In genomic region chr1:63478946-63479345, GRCm38 (mm10) we compare ENCODE assay signal across 16 mouse cellular contexts. TPM values are rescaled to one million over a fixed set of nuclear protein-coding genes. Genes with fewer than 3 reads are reported as not detected.
A peak's percentile ranks its signal among the peaks of the same experiment; 100 is the strongest.
DNase-seq lines count a peak whose midpoint lies in the region; ATAC-seq lines count a peak whose summit lies in the region.
"Had no signal": no experiment of that assay in that cellular context is flagged by ENCODE, and none has a peak within 500 bp of the region (broad histone marks: within the 10 kb centered on the region; RNA-seq: fewer than 3 reads in every experiment).

No protein-coding gene starts in this region.

- intact Hi-C loops in left cerebral cortex, postnatal 10 days (cut with DNase I), result no loop called here
- intact Hi-C loops in left cerebral cortex, postnatal 36 days (cut with DNase I), result no loop called here

- DNase-seq in frontal cortex, postnatal 14 days (ENCODE audit: low spot score in 2 of 2), result no peak
- DNase-seq in left cerebral cortex, adult 11 months (ENCODE audit: low spot score), result peak; percentile 22
- DNase-seq in left cerebral cortex, postnatal 10 days (ENCODE audit: extremely low spot score in 1 of 2, low spot score in 2 of 2), result no peak
- DNase-seq in cerebellum, adult 9-10 months, result peak; percentile 79
- peak; percentile 27 to 31 for DNase-seq in left cerebral cortex, postnatal 36 days (ENCODE audit: low spot score in 2 of 2)
- no peak for DNase-seq in adrenal gland, postnatal 10 days
- no peak for DNase-seq in kidney, postnatal 14 days
- DNase-seq: adrenal gland, postnatal 36 days; kidney, postnatal 25 days; layer of hippocampus, adult 9-11 months; liver, postnatal 0 days; spleen, adult 18-20 months; thymus, postnatal 14 days had no signal

- ATAC-seq in frontal cortex, adult (ENCODE audit: low TSS enrichment), result peak; percentile 90
- ATAC-seq: intestine, postnatal 0 days; liver, postnatal 0 days had no signal

RNA-seq across cellular contexts. Expression of gene Adam23, which starts 33.3 kb away (rescaled TPM):
- total RNA-seq in left cerebral cortex, postnatal 10 days (2021), result 100 to 1,000 TPM; 155 to 157 TPM
- total RNA-seq in left cerebral cortex, postnatal 36 days (2021), result 100 to 1,000 TPM; 151 to 154 TPM
- 10 to 100 TPM; 15.0 to 18.1 TPM for total RNA-seq in adrenal gland, postnatal 10 days (2021)
- total RNA-seq: CH12.LX had no signal

Comparison
In these comparisons a context has a peak if more than half of its experiments do, and no peak if none do; other contexts are left out.
1. DNase-seq: peak in left cerebral cortex, adult 11 months (single experiment), cerebellum, adult 9-10 months (single experiment) and left cerebral cortex, postnatal 36 days (2 of 2); none in frontal cortex, postnatal 14 days (0 of 2), left cerebral cortex, postnatal 10 days (0 of 2), adrenal gland, postnatal 10 days (single experiment) and kidney, postnatal 14 days (single experiment).
2. RNA of gene Adam23, which starts 33.3 kb away (total RNA-seq): 155 to 157 TPM in left cerebral cortex, postnatal 10 days and 151 to 154 TPM in left cerebral cortex, postnatal 36 days; 15.0 to 18.1 TPM in adrenal gland, postnatal 10 days; every median in the first group is over 4 times any median in the second.